Mouse (Mus musculus): Measurements from ENCODE around the gene Rad51ap1. TPM values are rescaled to one million over a fixed set of nuclear protein-coding genes. Genes with fewer than 3 reads are reported as not detected.

Rad51ap1 gene
- polyA plus RNA-seq, 1 experiment from 2014 or later: 66.0 TPM

- Histone ChIP-seq H3K9me3 (no peaks in the 10 kb centered on the region), H3K4me2 (replicated peaks) (no peak overlapping the region), H3K4me3 (no peak overlapping the region), H3K36me3 (peaks cover 36% of the 10 kb centered on the region), H3K27ac (no peak overlapping the region), H3K4me1 (peaks cover 7% of the 10 kb centered on the region; the same call in 1 of the 2 replicates), H3K9ac (no peak overlapping the region), H3K27me3 (no peaks in the 10 kb centered on the region)
- WGBS: 82% methylated on average over 2 of the region's 2 CpGs
- no peak for ATAC-seq (ENCODE audit: insufficient number of reproducible peaks, insufficient read depth, low FRiP score, low TSS enrichment)
These were observed 6.5 kb downstream of the Rad51ap1 start for GRCm38 (mm10) chr6:126932896-126933295.

GRCm38 (mm10) chr6:126921111-126921881 is 18.1 kb downstream of the Rad51ap1 start, which contains the start of gene Dyrk4:
Dyrk4 (minus strand) TSS chr6:126921839.
- H3K36me3 ChIP-seq: peaks cover 36% of the 10 kb centered on the region
- ATAC-seq (ENCODE audit: insufficient number of reproducible peaks, insufficient read depth, low FRiP score, low TSS enrichment): no peak
- no peak within 1 kb of the TSS for H3K27ac ChIP-seq
- H3K9me3 ChIP-seq: no peaks in the 10 kb centered on the region
- 14% methylated on average over 21 of the region's 21 CpGs for WGBS
- no peaks in the 10 kb centered on the region for H3K27me3 ChIP-seq
- H3K4me3 ChIP-seq: no peak within 1 kb of the TSS
- H3K4me1 ChIP-seq: no peaks in the 10 kb centered on the region
- H3K4me2 ChIP-seq (replicated peaks): peak within 1 kb of the TSS; percentile 35
- no peak within 1 kb of the TSS for H3K9ac ChIP-seq

- Histone ChIP-seq H3K4me3 (no peak overlapping the region), H3K27me3 (no peaks in the 10 kb centered on the region), H3K4me2 (replicated peaks) (no peak overlapping the region), H3K36me3 (no peaks in the 10 kb centered on the region), H3K9ac (no peak overlapping the region), H3K4me1 (no peaks in the 10 kb centered on the region), H3K9me3 (no peaks in the 10 kb centered on the region), H3K27ac (no peak overlapping the region)
- no peak for ATAC-seq (ENCODE audit: insufficient number of reproducible peaks, insufficient read depth, low FRiP score, low TSS enrichment)
- 76% methylated on average over 5 of the region's 5 CpGs for WGBS
These were observed 24.5 kb downstream of the Rad51ap1 start for GRCm38 (mm10) chr6:126914928-126915327.

- Histone ChIP-seq H3K36me3 (no peaks in the 10 kb centered on the region), H3K4me3 (no peak overlapping the region), H3K9me3 (no peaks in the 10 kb centered on the region), H3K4me1 (no peaks in the 10 kb centered on the region), H3K9ac (no peak overlapping the region), H3K4me2 (replicated peaks) (no peak overlapping the region), H3K27me3 (no peaks in the 10 kb centered on the region), H3K27ac (no peak overlapping the region)
- ATAC-seq (ENCODE audit: insufficient number of reproducible peaks, insufficient read depth, low FRiP score, low TSS enrichment): no peak
- WGBS: 73% methylated on average over 4 of the region's 4 CpGs
These were observed 28.7 kb downstream of the Rad51ap1 start for GRCm38 (mm10) chr6:126910727-126911126.

GRCm38 (mm10) chr6:126907876-126908275 is 31.5 kb downstream of the Rad51ap1 start:
- H3K4me2 ChIP-seq (replicated peaks): no peak overlapping the region
- H3K9ac ChIP-seq: no peak overlapping the region
- H3K36me3 ChIP-seq: no peaks in the 10 kb centered on the region
- no peak overlapping the region for H3K4me3 ChIP-seq
- 53% methylated on average over 3 of the region's 3 CpGs for WGBS
- no peaks in the 10 kb centered on the region for H3K4me1 ChIP-seq
- H3K27ac ChIP-seq: no peak overlapping the region
- no peak for ATAC-seq (ENCODE audit: insufficient number of reproducible peaks, insufficient read depth, low FRiP score, low TSS enrichment)
- no peaks in the 10 kb centered on the region for H3K27me3 ChIP-seq
- no peaks in the 10 kb centered on the region for H3K9me3 ChIP-seq

GRCm38 (mm10) chr6:126907378-126907777 is 32.0 kb downstream of the Rad51ap1 start:
- no peaks in the 10 kb centered on the region for H3K27me3 ChIP-seq
- H3K9me3 ChIP-seq: no peaks in the 10 kb centered on the region
- whole genome bisulfite sequencing: 59% methylated on average over 5 of the region's 5 CpGs
- H3K36me3 ChIP-seq: no peaks in the 10 kb centered on the region
- no peak for ATAC-seq (ENCODE audit: insufficient number of reproducible peaks, insufficient read depth, low FRiP score, low TSS enrichment)
- H3K9ac ChIP-seq: no peak overlapping the region
- H3K4me2 ChIP-seq (replicated peaks): no peak overlapping the region
- H3K4me3 ChIP-seq: no peak overlapping the region
- H3K4me1 ChIP-seq: no peaks in the 10 kb centered on the region
- no peak overlapping the region for H3K27ac ChIP-seq

GRCm38 (mm10) chr6:126877118-126877517 is 62.3 kb downstream of the Rad51ap1 start:
- H3K4me1 ChIP-seq: no peaks in the 10 kb centered on the region
- ATAC-seq (ENCODE audit: insufficient number of reproducible peaks, insufficient read depth, low FRiP score, low TSS enrichment): no peak
- H3K4me2 ChIP-seq (replicated peaks): no peak overlapping the region
- 78% methylated on average over 8 of the region's 8 CpGs for WGBS
- no peak overlapping the region for H3K9ac ChIP-seq
- no peak overlapping the region for H3K4me3 ChIP-seq
- no peak overlapping the region for H3K27ac ChIP-seq
- H3K36me3 ChIP-seq: no peaks in the 10 kb centered on the region
- no peaks in the 10 kb centered on the region for H3K27me3 ChIP-seq
- no peaks in the 10 kb centered on the region for H3K9me3 ChIP-seq

Other genes starting within 250 kb of the Rad51ap1 start
- gene Kcna6, start 198.9 kb downstream of the Rad51ap1 start, polyA plus RNA-seq (2016; fragmentation: Nextera tagmentation; extraction: Ambion mirVana): 12.4 and 14.4 TPM in 2 replicates
- 172 and 179 TPM in 2 replicates for gene Ndufa9, start 90.5 kb downstream of the Rad51ap1 start, polyA plus RNA-seq (2016; fragmentation: Nextera tagmentation; extraction: Ambion mirVana)
- 0.08 TPM in 1 of 2 replicates, not detected in the other for gene Akap3, start 86.5 kb downstream of the Rad51ap1 start, polyA plus RNA-seq (2016; fragmentation: Nextera tagmentation; extraction: Ambion mirVana)
- 0.14 and 0.33 TPM in 2 replicates for gene Dyrk4, start 17.7 kb downstream of the Rad51ap1 start, polyA plus RNA-seq (2016; fragmentation: Nextera tagmentation; extraction: Ambion mirVana)
- gene D6Wsu163e, start 375 bp upstream of the Rad51ap1 start, polyA plus RNA-seq (2016; fragmentation: Nextera tagmentation; extraction: Ambion mirVana): 15.5 and 16.0 TPM in 2 replicates
- 0.24 and 0.29 TPM in 2 replicates for gene Fgf6, start 76.0 kb upstream of the Rad51ap1 start, polyA plus RNA-seq (2016; fragmentation: Nextera tagmentation; extraction: Ambion mirVana)
- gene Fgf23, start 133.3 kb upstream of the Rad51ap1 start, polyA plus RNA-seq (2016; fragmentation: Nextera tagmentation; extraction: Ambion mirVana): 0.09 and 0.20 TPM in 2 replicates
- 4.2 and 4.3 TPM in 2 replicates for gene Tigar, start 170.0 kb upstream of the Rad51ap1 start, polyA plus RNA-seq (2016; fragmentation: Nextera tagmentation; extraction: Ambion mirVana)
- 846 and 908 TPM in 2 replicates for gene Ccnd2, start 212.6 kb upstream of the Rad51ap1 start, polyA plus RNA-seq (2016; fragmentation: Nextera tagmentation; extraction: Ambion mirVana)